Mouse (Mus musculus): ENCODE measurements around the gene Pcbp3. TPM values are rescaled to one million over a fixed set of nuclear protein-coding genes. Genes with fewer than 3 reads are reported as not detected.

Pcbp3 gene
- total RNA-seq, 2 experiments from 2014 or later = 2.3 to 2.7 TPM

DNA sequence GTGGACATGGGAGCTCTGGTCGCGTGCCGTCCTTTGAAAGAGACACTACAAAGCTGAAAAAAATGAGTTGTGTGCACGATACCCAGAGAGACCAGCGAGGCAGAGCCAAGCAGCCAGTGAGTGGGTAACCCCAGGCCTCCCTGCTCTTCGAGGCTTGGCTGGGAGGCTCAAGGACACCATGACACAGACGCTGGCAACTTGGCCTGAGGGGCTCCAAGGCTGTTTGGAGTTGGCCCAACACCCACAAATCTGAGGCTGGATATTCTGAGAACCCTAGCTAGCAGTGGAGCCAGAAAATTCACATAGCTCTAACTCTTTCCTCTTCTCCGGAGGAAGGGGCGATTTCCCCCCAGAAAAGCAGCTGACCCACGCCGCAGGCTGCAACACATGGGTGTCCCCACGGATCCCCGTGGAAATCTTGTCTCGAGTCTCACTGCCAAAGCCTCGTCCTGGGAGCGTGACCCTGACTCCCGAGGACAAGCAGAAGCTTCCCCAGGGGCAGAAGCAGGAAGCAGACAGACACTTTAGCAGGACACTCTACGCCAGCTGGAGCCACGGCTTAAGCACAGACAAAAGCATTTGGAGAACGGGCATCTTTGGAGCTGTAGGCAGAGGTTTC lies 230.0 kb downstream of the Pcbp3 start:
- peak; percentile 73 to 79 for DNase-seq

DNA sequence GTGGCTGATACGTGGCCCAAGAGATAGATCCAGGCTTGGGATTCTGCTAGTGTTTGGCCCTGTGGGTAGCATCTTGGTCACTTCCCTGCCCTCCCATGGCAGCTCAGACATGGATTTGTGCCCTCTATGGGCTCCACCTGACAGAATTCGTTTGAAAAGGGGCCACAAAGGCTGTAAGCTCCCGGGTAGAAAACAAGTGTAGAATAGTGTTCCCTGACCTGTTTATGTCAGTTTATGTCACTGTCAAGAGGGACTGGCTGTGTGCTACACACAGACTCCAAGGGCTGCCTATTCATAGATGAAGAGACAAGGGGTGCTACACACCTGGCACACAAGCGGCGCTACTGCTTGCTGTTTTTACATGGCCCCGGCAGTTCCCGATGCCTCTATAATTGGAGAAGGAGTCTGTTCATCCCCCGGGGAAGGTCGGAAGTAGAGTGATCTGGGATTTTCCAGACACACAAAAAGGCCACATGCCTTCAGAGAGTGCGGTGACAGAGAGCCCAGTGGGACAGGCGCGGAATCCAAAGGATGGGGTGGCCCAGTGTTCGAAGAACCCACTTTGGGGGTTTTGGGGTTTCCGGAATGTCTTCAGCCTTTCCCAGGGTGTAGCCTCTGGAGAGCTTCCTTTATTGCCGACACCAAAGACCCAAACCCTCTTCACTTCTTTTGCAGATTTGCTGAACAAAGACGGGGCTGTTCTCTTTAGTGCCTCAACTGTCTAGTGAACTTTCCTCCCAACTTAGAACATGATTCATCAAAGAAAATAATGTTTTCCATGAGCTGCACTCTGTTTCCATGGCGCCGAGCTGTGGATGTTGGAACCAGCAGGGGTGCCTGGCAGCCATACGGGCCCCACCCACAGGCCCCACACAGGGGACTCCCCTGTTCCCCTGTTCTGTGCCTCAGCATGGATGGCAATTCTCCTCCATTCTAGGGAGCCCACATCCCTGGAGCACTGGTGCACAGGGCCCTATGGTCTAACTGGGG lies 231.8 kb downstream of the Pcbp3 start:
- peak; percentile 64 to 76 for DNase-seq

- DNase-seq = peak; percentile 78 to 86
These were observed 233.3 kb downstream of the Pcbp3 start for GRCm38 (mm10) chr10:76728369-76728768.

DNA sequence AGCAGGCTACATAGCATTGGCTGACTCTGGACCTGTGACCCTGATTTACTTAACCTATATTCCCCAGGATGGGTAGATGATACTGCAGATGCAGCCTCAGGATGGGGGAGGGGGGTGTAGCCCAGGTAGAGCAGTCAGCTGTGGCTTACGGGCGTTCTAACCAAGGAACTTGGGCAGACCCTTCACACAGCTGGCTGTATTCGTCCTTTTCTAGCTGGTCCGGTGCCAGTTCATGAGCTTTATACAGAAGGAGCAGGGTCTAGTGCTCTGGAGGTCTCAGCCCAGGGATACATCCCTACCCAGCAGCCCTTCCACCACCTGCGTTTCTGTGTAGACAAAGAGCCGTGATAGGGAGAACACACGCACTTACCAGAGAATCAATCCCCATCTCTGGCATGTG lies 234.4 kb downstream of the Pcbp3 start:
- peak in 1 of 2 experiments; percentile 13 for DNase-seq

GRCm38 (mm10) chr10:76726866-76727265 lies 234.8 kb downstream of the Pcbp3 start:
- peak in 1 of 2 experiments; percentile 7 for DNase-seq

- peak; percentile 60 to 66 for DNase-seq
These were observed 235.9 kb downstream of the Pcbp3 start, which contains the start of gene Col6a1 for GRCm38 (mm10) chr10:76725682-76726285. Gene Col6a1, minus strand, starts transcription at chr10:76726168.

GRCm38 (mm10) chr10:76725097-76725496 lies 236.6 kb downstream of the Pcbp3 start:
- DNase-seq = peak in 1 of 2 experiments; percentile 12

DNA sequence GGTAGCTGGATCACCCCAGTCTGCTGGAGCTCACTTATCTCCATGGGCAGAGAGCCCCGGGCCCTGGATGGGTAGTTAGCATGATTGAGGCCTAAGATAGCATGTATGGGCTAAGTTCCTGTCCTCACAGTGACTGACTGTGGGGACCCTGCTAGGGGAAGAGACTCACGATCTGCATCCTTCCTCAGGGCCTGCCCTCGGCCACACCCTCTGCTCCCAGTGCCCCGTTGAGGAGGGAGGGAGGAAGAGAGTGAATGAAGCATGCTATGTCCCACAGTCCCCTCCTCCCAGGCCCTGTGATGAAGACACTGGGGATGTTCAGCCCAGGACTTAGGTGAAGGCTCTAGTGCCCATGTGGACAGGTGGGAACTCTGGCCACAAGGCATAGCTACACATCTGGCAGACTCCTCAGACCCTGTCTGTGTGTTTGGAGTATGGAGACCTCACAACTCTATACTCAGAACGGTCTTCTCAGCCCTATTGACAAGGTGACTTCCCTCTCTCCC lies 237.4 kb downstream of the Pcbp3 start:
- DNase-seq = peak in 1 of 2 experiments; percentile 12

DNA sequence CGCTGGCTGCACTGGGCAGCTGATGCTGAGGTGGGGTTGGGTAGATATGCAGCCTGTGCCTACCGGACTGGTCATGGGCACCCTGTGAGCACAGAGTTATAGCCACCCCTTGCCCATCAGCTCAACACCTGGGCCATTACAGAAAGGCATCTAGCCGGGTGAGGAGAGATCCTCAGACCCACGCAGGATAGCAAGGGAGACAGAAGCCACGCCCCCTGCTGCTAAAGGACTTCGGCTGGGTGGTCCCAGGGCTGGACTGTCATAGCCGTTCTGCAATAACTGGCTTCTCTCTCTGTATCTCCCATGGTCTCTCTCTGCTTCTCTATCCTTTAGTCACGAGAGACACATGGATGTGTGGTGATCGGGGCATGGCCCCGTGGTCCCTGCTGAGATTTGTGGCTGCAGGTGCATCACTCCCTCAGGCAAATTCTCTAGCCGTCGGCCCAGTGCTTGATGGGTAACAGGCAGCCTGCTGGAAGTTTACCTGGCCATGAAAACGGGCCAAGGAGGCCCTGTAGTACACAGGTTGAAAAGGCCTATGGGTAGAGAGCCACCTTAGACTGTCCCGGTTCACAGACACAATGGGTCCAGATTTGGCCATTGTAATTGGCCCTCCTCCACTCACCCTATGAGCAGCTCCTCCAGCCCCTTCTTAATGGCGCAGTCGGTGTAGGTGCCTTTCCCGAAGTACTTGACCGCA lies 238.8 kb downstream of the Pcbp3 start:
- DNase-seq = no peak

GRCm38 (mm10) chr10:76721746-76722145 lies 239.9 kb downstream of the Pcbp3 start:
- DNase-seq = no peak

DNA sequence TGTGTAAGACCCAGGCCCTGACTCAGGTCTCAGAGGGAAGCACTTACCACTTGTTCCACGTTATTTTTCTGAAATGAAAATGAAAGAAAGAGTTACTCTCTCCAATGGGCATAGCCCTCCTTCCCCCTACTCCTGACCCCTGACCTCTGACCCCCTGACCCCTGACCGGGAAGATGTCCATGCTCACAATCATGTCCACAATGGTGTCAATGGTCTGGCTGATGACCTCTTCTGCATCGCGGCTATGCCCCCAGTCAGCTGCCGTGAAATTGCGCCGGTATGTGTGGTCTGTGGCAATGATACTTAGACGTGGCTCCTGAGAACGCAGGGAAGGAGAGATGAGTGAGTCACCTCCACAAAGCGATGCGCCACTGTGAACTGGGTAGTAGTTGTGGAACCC lies 240.5 kb downstream of the Pcbp3 start:
- DNase-seq = no peak

DNA sequence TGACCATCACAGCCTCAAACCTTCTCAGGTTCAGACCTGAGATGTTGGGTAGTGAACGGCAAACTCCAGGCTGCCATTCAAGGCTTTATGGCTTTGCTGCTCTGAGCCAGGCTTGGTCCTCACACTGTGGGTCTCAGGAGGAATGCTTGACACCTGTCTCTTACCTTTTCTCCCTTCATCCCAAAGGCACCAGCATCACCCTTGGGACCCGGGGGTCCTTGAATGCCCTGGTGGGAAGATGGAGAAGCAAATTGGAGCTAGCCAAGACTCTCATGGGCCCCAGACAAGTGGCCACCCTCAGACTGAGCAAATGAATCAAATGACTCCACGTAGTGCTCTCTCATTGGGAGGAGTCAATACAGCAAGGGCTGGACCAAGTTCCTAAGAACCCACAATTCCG lies 244.1 kb downstream of the Pcbp3 start:
- DNase-seq = no peak

DNA sequence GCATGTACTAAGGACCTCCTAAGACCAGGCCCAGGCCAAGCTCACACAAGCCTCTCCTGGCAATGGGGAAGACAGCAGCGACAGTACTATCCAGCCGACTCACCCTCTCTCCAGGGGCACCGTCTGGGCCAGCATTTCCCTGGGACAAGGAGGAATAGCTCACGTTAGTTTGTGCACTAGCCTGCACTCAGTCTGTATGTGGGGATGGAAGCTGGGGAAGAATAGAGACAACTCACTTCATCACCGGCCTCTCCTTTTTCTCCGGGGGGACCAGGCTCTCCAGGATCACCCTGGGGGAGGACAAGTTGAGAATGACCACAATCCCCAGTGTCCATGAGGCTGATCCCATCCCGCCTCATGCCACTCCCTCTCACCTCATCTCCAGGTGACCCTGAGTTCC lies 244.7 kb downstream of the Pcbp3 start:
- no peak for DNase-seq

- no peak for DNase-seq
These were observed 247.4 kb downstream of the Pcbp3 start for GRCm38 (mm10) chr10:76714303-76714702.

GRCm38 (mm10) chr10:76712500-76712899 lies 249.2 kb downstream of the Pcbp3 start:
- no peak for DNase-seq

Other genes starting within 250 kb of the Pcbp3 start
- gene Col6a1, start 235.7 kb downstream of the Pcbp3 start, total RNA-seq (2021) = 10 to 100 TPM; 35.5 to 35.8 TPM
- 1 to 10 TPM; 5.4 to 6.7 TPM for gene Slc19a1, start 70.4 kb upstream of the Pcbp3 start, total RNA-seq (2021)
- gene Col18a1, start 204.7 kb upstream of the Pcbp3 start, total RNA-seq (2021) = 1 to 10 TPM; 7.9 to 8.5 TPM